Mouse (Mus musculus): ENCODE measurements around the gene Prmt2. TPM values are rescaled to one million over a fixed set of nuclear protein-coding genes. Genes with fewer than 3 reads are reported as not detected.

Prmt2 gene
- polyA plus RNA-seq, 1 experiment from 2014 or later, result 38.0 TPM

DNA sequence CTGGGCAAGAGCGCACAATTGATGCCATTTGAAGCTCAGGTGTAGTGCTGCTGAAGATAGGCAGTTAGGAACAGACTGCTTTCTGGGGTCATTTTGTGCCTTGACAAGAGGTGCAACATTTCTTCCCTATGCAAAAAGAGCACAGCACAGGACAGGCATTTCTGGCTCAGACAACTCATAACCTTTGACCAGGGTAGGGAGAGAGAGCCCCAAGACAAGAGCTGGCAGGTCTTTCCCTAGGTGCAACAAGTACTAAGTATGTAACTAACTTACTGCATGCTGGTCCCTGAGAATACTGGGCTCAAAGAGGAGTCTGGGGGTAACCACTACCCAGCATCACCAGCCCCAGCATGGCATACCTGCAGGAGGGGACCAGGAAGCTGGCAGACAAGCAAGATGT lies 15.4 kb upstream of the Prmt2 start:
- TF ChIP-seq CTCF (IDR thresholded peaks at IDR 0.05; ENCODE audit: low read depth), result no peak
- no peak for DNase-seq (ENCODE audit: low spot score)
- no peaks in the 10 kb centered on the region for H3K36me3 ChIP-seq (ENCODE audit: insufficient read depth, low read length)

DNA sequence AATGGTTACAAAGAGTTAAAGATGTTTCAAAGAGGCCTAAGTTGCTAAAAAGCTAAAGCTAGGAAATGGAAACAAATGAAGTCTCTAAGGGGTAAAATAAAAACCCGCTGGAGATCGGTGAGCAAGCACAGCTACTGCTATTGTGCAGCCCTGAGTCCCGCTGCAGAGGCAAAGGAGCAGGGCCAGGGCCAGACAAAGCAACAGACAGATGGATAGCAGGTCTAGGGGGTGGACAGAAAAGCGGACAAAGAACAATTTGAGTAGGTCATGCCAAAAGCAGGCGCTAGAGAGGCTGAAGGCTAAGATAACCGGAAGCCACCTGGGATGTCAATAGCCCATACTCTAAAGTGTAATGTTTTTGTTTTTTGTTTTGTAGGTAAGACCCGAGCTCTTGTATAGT lies 13.2 kb upstream of the Prmt2 start:
- TF ChIP-seq CTCF (IDR thresholded peaks at IDR 0.05; ENCODE audit: low read depth), result no peak
- ATAC-seq (replicated peaks; ENCODE audit: low FRiP score, low read depth), result no peak

More for the DNA sequence above, 15.4 kb upstream of the Prmt2 start:
- 100% methylated on average over 1 of the region's 1 CpGs for WGBS
- no peak for ATAC-seq (replicated peaks; ENCODE audit: low FRiP score, low read depth)
- Histone ChIP-seq H3K27me3 (ENCODE audit: insufficient read depth, low read length) (no peaks in the 10 kb centered on the region), H3K4me2 (ENCODE audit: low read length) (no peak overlapping the region), H3K9ac (ENCODE audit: low read depth, low read length) (no peak overlapping the region), H3K9me3 (replicated peaks; ENCODE audit: low read length) (no peaks in the 10 kb centered on the region), H3K4me3 (replicated peaks; ENCODE audit: low read depth, low read length) (no peak overlapping the region), H3K4me1 (replicated peaks; ENCODE audit: insufficient read depth, low read length) (0 out of 2 replicates have a peak, but pooled peaks cover 2% of the 10 kb centered on the region), H3K27ac (no peak overlapping the region)

DNA sequence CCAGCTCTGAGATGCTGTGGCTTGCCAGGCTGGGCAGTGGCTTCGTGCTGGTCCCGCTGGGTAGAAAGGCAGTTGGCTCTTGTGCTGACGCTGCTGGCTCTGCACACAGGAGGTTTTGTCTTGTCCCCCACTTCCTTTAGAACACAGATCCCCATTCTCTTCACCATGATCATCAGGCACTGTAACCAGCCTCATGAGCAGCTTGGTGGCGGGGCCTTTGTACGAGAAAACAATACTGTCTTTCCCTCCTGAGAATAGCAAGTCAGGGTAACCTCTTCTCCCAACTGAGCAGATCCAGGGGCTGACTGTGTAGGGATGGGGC lies 10.9 kb upstream of the Prmt2 start:
- Histone ChIP-seq H3K27ac (no peak overlapping the region), H3K4me2 (ENCODE audit: low read length) (no peak overlapping the region), H3K9me3 (replicated peaks; ENCODE audit: low read length) (no peaks in the 10 kb centered on the region), H3K27me3 (ENCODE audit: insufficient read depth, low read length) (no peaks in the 10 kb centered on the region), H3K9ac (ENCODE audit: low read depth, low read length) (no peak overlapping the region), H3K36me3 (ENCODE audit: insufficient read depth, low read length) (no peaks in the 10 kb centered on the region), H3K4me1 (replicated peaks; ENCODE audit: insufficient read depth, low read length) (no peaks in the 10 kb centered on the region), H3K4me3 (replicated peaks; ENCODE audit: low read depth, low read length) (no peak overlapping the region)
- ATAC-seq (replicated peaks; ENCODE audit: low FRiP score, low read depth) (no peak), DNase-seq (ENCODE audit: low spot score) (no peak)
- 89% methylated on average over 5 of the region's 5 CpGs for WGBS
- TF ChIP-seq CTCF (IDR thresholded peaks at IDR 0.05; ENCODE audit: low read depth), result no peak

More for the DNA sequence above, 13.2 kb upstream of the Prmt2 start:
- DNase-seq (ENCODE audit: low spot score), result no peak
- Histone ChIP-seq H3K9ac (ENCODE audit: low read depth, low read length) (no peak overlapping the region), H3K27me3 (ENCODE audit: insufficient read depth, low read length) (no peaks in the 10 kb centered on the region), H3K4me3 (replicated peaks; ENCODE audit: low read depth, low read length) (no peak overlapping the region), H3K9me3 (replicated peaks; ENCODE audit: low read length) (no peaks in the 10 kb centered on the region), H3K4me2 (ENCODE audit: low read length) (no peak overlapping the region), H3K27ac (no peak overlapping the region), H3K36me3 (ENCODE audit: insufficient read depth, low read length) (no peaks in the 10 kb centered on the region), H3K4me1 (replicated peaks; ENCODE audit: insufficient read depth, low read length) (no peaks in the 10 kb centered on the region)
- WGBS, result 80% methylated on average over 7 of the region's 7 CpGs

DNA sequence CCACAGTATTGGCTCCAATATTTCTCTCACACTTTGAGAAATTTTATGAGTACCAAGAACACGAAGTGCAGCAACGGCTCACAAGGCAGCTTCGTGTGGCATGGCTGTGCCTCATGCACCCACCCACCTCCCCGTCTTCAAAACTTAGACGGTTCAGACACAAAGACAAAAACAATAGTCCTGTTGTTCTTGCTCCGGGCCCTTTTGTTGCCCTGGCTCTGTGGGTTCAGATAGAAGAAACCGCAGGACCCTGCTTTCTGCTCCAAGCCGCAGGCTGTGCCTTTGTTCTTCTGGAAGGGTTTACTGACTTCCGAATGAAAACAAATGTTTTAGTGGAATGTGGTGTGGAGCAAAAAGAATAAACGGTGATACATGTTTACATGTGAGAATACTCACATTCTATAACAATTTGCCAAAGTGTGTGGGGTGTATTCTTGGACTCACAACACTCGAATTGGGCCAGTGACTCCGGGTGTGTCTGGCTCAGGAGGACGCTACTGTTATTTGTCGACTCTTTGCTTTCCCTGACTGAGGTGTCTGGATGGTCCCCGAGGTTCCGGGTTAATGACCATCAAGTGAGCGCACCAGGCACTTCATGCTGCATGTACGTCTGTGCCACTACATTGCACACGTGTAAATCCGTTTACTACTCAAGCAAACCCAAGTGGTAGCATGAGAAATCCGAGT lies 10.4 kb upstream of the Prmt2 start:
- no peaks in the 10 kb centered on the region for H3K4me1 ChIP-seq (replicated peaks; ENCODE audit: insufficient read depth, low read length)
- no peak for TF ChIP-seq CTCF (IDR thresholded peaks at IDR 0.05; ENCODE audit: low read depth)
- no peak overlapping the region for H3K27ac ChIP-seq
- ATAC-seq (replicated peaks; ENCODE audit: low FRiP score, low read depth) (no peak), DNase-seq (ENCODE audit: low spot score) (no peak)
- H3K9ac ChIP-seq (ENCODE audit: low read depth, low read length), result no peak overlapping the region
- H3K27me3 ChIP-seq (ENCODE audit: insufficient read depth, low read length), result no peaks in the 10 kb centered on the region
- no peak overlapping the region for H3K4me2 ChIP-seq (ENCODE audit: low read length)
- WGBS, result 61% methylated on average over 21 of the region's 21 CpGs
- no peaks in the 10 kb centered on the region for H3K9me3 ChIP-seq (replicated peaks; ENCODE audit: low read length)
- no peak overlapping the region for H3K4me3 ChIP-seq (replicated peaks; ENCODE audit: low read depth, low read length)
- H3K36me3 ChIP-seq (ENCODE audit: insufficient read depth, low read length), result no peaks in the 10 kb centered on the region

DNA sequence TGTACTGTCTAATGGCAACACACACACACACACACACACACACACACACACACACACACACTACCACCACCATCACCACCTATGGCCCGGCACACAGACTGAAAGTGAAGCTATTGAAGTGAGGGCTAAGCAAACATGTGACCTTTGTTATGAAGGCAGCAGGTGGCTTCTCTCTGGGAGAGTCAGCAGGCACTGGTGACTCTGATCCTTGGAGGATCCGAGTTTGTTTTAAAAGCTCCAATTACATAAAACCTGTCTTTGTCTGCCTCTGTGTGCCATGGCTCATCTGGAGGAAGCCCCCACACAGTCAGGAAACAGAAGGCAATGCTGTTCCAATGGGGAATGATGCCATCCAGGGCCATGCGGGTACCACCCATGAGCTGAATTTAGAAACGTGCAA lies 8.9 kb upstream of the Prmt2 start:
- no peak for TF ChIP-seq CTCF (IDR thresholded peaks at IDR 0.05; ENCODE audit: low read depth)
- DNase-seq (ENCODE audit: low spot score) (peak; percentile 52), ATAC-seq (replicated peaks; ENCODE audit: low FRiP score, low read depth) (peak; percentile 36; the same call in 1 of the 2 replicates)
- H3K9me3 ChIP-seq (replicated peaks; ENCODE audit: low read length), result no peaks in the 10 kb centered on the region
- no peak overlapping the region for H3K4me2 ChIP-seq (ENCODE audit: low read length)
- H3K36me3 ChIP-seq (ENCODE audit: insufficient read depth, low read length), result no peaks in the 10 kb centered on the region
- WGBS, result 41% methylated on average over 4 of the region's 4 CpGs
- no peak overlapping the region for H3K9ac ChIP-seq (ENCODE audit: low read depth, low read length)
- no peaks in the 10 kb centered on the region for H3K27me3 ChIP-seq (ENCODE audit: insufficient read depth, low read length)
- no peak overlapping the region for H3K4me3 ChIP-seq (replicated peaks; ENCODE audit: low read depth, low read length)
- no peaks in the 10 kb centered on the region for H3K4me1 ChIP-seq (replicated peaks; ENCODE audit: insufficient read depth, low read length)
- no peak overlapping the region for H3K27ac ChIP-seq

DNA sequence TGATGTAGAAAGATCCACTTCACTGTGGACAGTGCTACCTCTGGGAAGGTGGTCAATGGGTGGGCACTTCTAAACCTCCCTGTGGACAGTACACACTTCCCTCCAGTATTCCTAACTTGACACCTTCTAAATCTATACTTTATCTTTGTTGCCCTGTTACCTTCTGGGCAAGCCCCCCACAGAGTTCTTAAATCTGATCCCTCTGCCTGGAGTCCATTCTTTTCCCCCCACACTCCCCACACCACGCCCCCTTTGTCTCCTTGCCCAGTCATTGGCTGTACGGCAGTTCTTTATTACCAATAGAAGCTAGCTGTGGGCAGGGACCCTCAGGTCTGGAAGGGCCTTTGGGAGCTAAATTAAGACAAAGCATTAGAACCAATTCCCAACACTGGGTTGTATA lies 7.4 kb upstream of the Prmt2 start:
- Histone ChIP-seq H3K4me2 (ENCODE audit: low read length) (no peak overlapping the region), H3K36me3 (ENCODE audit: insufficient read depth, low read length) (no peaks in the 10 kb centered on the region)

DNA sequence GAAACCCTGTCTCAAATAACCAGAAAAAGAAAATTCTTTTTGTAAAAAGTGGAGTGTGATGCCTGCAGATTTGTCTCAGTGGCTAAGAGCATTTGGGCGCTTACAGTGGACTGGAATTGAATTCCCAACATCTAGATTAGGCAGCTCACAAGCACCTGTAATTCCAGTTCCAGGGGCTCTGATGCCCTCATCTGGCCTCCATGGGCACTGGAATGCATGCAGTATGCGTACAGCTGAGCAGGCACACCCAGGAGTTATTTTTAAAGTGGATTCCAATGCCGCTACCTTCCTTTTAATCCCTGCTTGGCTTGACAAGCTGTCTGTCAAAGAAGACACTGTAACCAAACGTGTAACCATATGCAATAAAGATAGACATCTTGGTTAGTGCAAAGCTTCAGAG lies 1.7 kb upstream of the Prmt2 start:
- WGBS, result 64% methylated on average over 4 of the region's 4 CpGs

More for the DNA sequence above, 7.4 kb upstream of the Prmt2 start:
- no peaks in the 10 kb centered on the region for H3K9me3 ChIP-seq (replicated peaks; ENCODE audit: low read length)
- H3K27ac ChIP-seq, result no peak overlapping the region
- TF ChIP-seq CTCF (IDR thresholded peaks at IDR 0.05; ENCODE audit: low read depth), result no peak
- H3K4me3 ChIP-seq (replicated peaks; ENCODE audit: low read depth, low read length), result no peak overlapping the region
- ATAC-seq (replicated peaks; ENCODE audit: low FRiP score, low read depth), result no peak
- no peaks in the 10 kb centered on the region for H3K27me3 ChIP-seq (ENCODE audit: insufficient read depth, low read length)
- no peak for DNase-seq (ENCODE audit: low spot score)
- no peak overlapping the region for H3K9ac ChIP-seq (ENCODE audit: low read depth, low read length)
- H3K4me1 ChIP-seq (replicated peaks; ENCODE audit: insufficient read depth, low read length), result no peaks in the 10 kb centered on the region
- 75% methylated on average over 2 of the region's 2 CpGs for WGBS

More for the DNA sequence above, 1.7 kb upstream of the Prmt2 start:
- Histone ChIP-seq H3K9ac (ENCODE audit: low read depth, low read length) (no peak overlapping the region), H3K4me2 (ENCODE audit: low read length) (no peak overlapping the region), H3K4me1 (replicated peaks; ENCODE audit: insufficient read depth, low read length) (no peaks in the 10 kb centered on the region), H3K27me3 (ENCODE audit: insufficient read depth, low read length) (no peaks in the 10 kb centered on the region), H3K36me3 (ENCODE audit: insufficient read depth, low read length) (no peaks in the 10 kb centered on the region), H3K9me3 (replicated peaks; ENCODE audit: low read length) (no peaks in the 10 kb centered on the region), H3K4me3 (replicated peaks; ENCODE audit: low read depth, low read length) (no peak overlapping the region), H3K27ac (no peak overlapping the region)
- ATAC-seq (replicated peaks; ENCODE audit: low FRiP score, low read depth) (no peak), DNase-seq (ENCODE audit: low spot score) (no peak)
- peak; percentile 29; the same call in 1 of the 2 replicates for TF ChIP-seq CTCF (IDR thresholded peaks at IDR 0.05; ENCODE audit: low read depth)
